Mouse (Mus musculus) embryonic facial prominence, embryonic 14.5 days (tissue): ENCODE measurements at regions not wholly inside any gene's neighbourhood (a gene's known extent, or its start where the extent isn't known, plus 50 kb on each side); places are given as distances from the start of the nearest gene placed in this dataset.

Experiments used
- ATAC-seq: fragments of 200-750 bp; cut with Nextera tagmentation; 2 replicates; pipeline ENCODE4 v1.8.0; 2017; ENCODE audit warnings: low read depth, moderate number of reproducible peaks, moderate TSS enrichment
- DNase-seq: peaks from one replicate; pipeline ENCODE4 v3.0.0-alpha.2; 2015; ENCODE audit warnings: low spot score
- H3K27ac ChIP-seq: fragments of 300-500 bp; sonication (generic); replicated peaks from 2 replicates; pipeline ENCODE4 v1.5.1; 2014; ENCODE audit warnings: low read depth, mild to moderate bottlenecking, low read length, moderate library complexity
- H3K27me3 ChIP-seq: fragments of 300-500 bp; sonication (generic); replicated peaks from 2 replicates; pipeline ENCODE4 v1.6.1; 2014; ENCODE audit warnings: low read length; ENCODE audit not compliant: control insufficient read depth, insufficient read depth
- H3K36me3 ChIP-seq: fragments of 300-500 bp; sonication (generic); 2 replicates; pipeline ENCODE4 v1.6.1; 2014; ENCODE audit warnings: low read length, mixed read lengths; ENCODE audit not compliant: control insufficient read depth, insufficient read depth
- H3K4me1 ChIP-seq: fragments of 300-500 bp; sonication (generic); 2 replicates; pipeline ENCODE4 v1.6.1; 2014; ENCODE audit warnings: antibody characterized with exemption, low read length; ENCODE audit not compliant: control insufficient read depth, insufficient read depth
- H3K4me2 ChIP-seq: fragments of 300-500 bp; sonication (generic); 2 replicates; pipeline ENCODE4 v1.6.1; 2014; ENCODE audit warnings: low read depth, mild to moderate bottlenecking, low read length, moderate library complexity, mixed read lengths
- H3K4me3 ChIP-seq: fragments of 300-500 bp; sonication (generic); 2 replicates; pipeline ENCODE4 v1.5.1; 2014; ENCODE audit warnings: low read depth, mild to moderate bottlenecking, low read length
- H3K9ac ChIP-seq: fragments of 300-500 bp; sonication (generic); 2 replicates; pipeline ENCODE4 v1.6.1; 2014; ENCODE audit warnings: low read depth, mild to moderate bottlenecking, low read length, moderate library complexity, mixed read lengths
- H3K9me3 ChIP-seq: fragments of 300-500 bp; sonication (generic); 2 replicates; pipeline ENCODE4 v1.6.1; 2016; ENCODE audit warnings: low read length; ENCODE audit not compliant: control insufficient read depth
- WGBS: fragments of 180-500 bp; shearing (Covaris S2); extraction: QIAGEN DNeasy Blood & Tissue Kit; methylation state at CpG from one replicate; pipeline ENCODE4 v1.1.7; 2014; 5-methylcytosine and 5-hydroxymethylcytosine counted together

DNA sequence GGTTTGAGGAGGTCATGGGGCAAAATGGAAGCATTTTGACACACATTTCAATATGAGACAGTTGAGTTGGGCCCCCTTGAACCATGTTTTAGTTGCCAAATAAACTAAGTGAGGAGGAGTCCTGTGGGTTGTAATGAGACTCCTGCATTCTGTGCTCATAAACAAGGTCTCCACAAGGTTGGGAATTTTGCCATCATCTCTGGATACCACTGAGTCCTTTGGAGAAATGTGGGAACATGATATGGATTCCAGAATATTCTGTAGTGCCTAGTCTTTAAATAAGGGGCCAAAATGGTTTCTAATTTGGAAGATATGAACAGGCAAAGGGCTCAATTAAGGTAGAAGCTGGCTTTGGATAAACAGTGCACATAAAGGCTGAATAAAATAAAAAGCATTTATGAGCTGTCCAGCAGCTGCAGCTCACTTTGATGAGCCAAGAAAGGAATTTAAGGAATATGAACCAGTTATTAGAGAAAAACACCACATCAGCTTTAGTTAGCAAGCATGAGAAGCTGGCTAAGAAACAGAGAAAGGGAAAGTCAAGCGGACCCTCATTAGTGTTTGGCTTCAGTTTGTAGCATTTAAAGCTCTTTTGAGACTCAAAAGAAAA is 161.3 kb upstream of the Sstr4 start:
- H3K9ac ChIP-seq = no peak overlapping the region
- peak; percentile 41; the same call in 1 of the 2 replicates for ATAC-seq
- 49% methylated on average over 1 of the region's 1 CpGs for WGBS
- H3K27ac ChIP-seq = no peak overlapping the region
- peak; percentile 78 for DNase-seq
- no peaks in the 10 kb centered on the region for H3K9me3 ChIP-seq
- H3K27me3 ChIP-seq = no peaks in the 10 kb centered on the region
- no peaks in the 10 kb centered on the region for H3K36me3 ChIP-seq
- no peak overlapping the region for H3K4me3 ChIP-seq
- no peak overlapping the region for H3K4me2 ChIP-seq
- H3K4me1 ChIP-seq = no peaks in the 10 kb centered on the region

DNA sequence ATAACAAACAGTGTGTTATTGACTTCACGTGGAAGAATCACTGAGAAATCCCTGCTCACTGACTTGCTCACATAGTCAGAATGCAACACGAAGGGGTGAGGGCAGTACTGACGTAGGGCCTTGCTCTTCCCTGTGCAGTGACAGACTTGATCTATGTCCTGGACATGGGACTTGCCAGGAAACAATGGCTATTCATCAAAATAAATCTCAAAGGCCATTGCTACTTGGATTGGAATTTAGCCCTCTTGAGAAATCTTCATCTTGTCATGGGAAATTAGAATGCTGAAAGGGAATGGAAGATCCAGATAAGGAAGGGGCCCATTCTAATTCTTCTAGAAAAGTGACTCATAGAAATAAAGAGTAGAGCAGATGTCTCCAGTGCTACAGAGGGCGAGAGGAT is 158.0 kb upstream of the Sstr4 start:
- no peak for ATAC-seq
- Histone ChIP-seq H3K4me1 (no peaks in the 10 kb centered on the region), H3K27ac (no peak overlapping the region), H3K36me3 (no peaks in the 10 kb centered on the region), H3K9me3 (no peaks in the 10 kb centered on the region), H3K4me2 (no peak overlapping the region), H3K27me3 (no peaks in the 10 kb centered on the region), H3K4me3 (no peak overlapping the region), H3K9ac (no peak overlapping the region)
- WGBS = 79% methylated on average over 4 of the region's 4 CpGs
- no peak for DNase-seq

- ATAC-seq = no peak
- no peak overlapping the region for H3K27ac ChIP-seq
- H3K4me1 ChIP-seq = no peaks in the 10 kb centered on the region
- H3K9ac ChIP-seq = no peak overlapping the region
- DNase-seq = peak; percentile 22
- H3K27me3 ChIP-seq = no peaks in the 10 kb centered on the region
- no peak overlapping the region for H3K4me3 ChIP-seq
- no peaks in the 10 kb centered on the region for H3K9me3 ChIP-seq
- WGBS = 15% methylated on average over 3 of the region's 3 CpGs
- no peaks in the 10 kb centered on the region for H3K36me3 ChIP-seq
- H3K4me2 ChIP-seq = no peak overlapping the region
Measured at GRCm38 (mm10) chr2:148239046-148239445, 156.1 kb upstream of the Sstr4 start.

- WGBS = 62% methylated on average over 4 of the region's 4 CpGs
- ATAC-seq (peak; percentile 47; the same call in 1 of the 2 replicates), DNase-seq (peak; percentile 51)
- no peaks in the 10 kb centered on the region for H3K4me1 ChIP-seq
- no peaks in the 10 kb centered on the region for H3K9me3 ChIP-seq
- no peaks in the 10 kb centered on the region for H3K36me3 ChIP-seq
- no peak overlapping the region for H3K9ac ChIP-seq
- no peak overlapping the region for H3K4me2 ChIP-seq
- no peak overlapping the region for H3K4me3 ChIP-seq
- H3K27ac ChIP-seq = no peak overlapping the region
- H3K27me3 ChIP-seq = no peaks in the 10 kb centered on the region
Measured at GRCm38 (mm10) chr2:148242242-148242641, 152.9 kb upstream of the Sstr4 start.

- H3K27me3 ChIP-seq = no peaks in the 10 kb centered on the region
- WGBS = 73% methylated on average over 2 of the region's 2 CpGs
- no peak overlapping the region for H3K9ac ChIP-seq
- no peaks in the 10 kb centered on the region for H3K36me3 ChIP-seq
- no peak overlapping the region for H3K27ac ChIP-seq
- no peak overlapping the region for H3K4me3 ChIP-seq
- H3K4me1 ChIP-seq = no peaks in the 10 kb centered on the region
- H3K9me3 ChIP-seq = no peaks in the 10 kb centered on the region
- DNase-seq = no peak
- no peak overlapping the region for H3K4me2 ChIP-seq
- no peak for ATAC-seq
Measured at GRCm38 (mm10) chr2:148245575-148245974, 149.6 kb upstream of the Sstr4 start.

- no peak overlapping the region for H3K27ac ChIP-seq
- no peaks in the 10 kb centered on the region for H3K9me3 ChIP-seq
- no peak overlapping the region for H3K4me2 ChIP-seq
- no peak overlapping the region for H3K4me3 ChIP-seq
- ATAC-seq (no peak), DNase-seq (no peak)
- no peak overlapping the region for H3K9ac ChIP-seq
- 88% methylated on average over 1 of the region's 1 CpGs for WGBS
- no peaks in the 10 kb centered on the region for H3K27me3 ChIP-seq
- no peaks in the 10 kb centered on the region for H3K36me3 ChIP-seq
- H3K4me1 ChIP-seq = no peaks in the 10 kb centered on the region
Measured at GRCm38 (mm10) chr2:148250902-148251301, 144.2 kb upstream of the Sstr4 start.

DNA sequence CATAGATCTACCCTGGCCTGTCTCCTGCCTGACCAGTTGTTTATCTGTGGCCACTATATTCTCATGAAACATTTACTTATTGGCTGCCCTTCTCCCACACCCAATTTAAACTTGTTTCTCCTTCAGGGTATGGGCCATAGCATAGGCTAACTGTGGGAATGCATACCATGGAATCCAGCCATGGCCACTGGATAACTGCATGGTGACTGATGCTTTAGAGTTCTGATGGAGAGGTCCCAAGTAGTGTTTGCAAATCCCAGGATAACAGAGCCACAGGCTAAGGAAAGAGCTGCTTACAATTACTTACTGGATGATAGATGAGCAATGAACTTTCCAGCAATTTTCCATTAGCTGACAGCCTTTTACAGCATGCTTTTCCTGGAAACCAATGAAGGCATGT is 139.5 kb upstream of the Sstr4 start:
- Histone ChIP-seq H3K36me3 (no peaks in the 10 kb centered on the region), H3K4me2 (no peak overlapping the region), H3K4me1 (no peaks in the 10 kb centered on the region), H3K9ac (no peak overlapping the region), H3K27ac (no peak overlapping the region), H3K27me3 (no peaks in the 10 kb centered on the region), H3K4me3 (no peak overlapping the region), H3K9me3 (no peaks in the 10 kb centered on the region)
- ATAC-seq (no peak), DNase-seq (no peak)

DNA sequence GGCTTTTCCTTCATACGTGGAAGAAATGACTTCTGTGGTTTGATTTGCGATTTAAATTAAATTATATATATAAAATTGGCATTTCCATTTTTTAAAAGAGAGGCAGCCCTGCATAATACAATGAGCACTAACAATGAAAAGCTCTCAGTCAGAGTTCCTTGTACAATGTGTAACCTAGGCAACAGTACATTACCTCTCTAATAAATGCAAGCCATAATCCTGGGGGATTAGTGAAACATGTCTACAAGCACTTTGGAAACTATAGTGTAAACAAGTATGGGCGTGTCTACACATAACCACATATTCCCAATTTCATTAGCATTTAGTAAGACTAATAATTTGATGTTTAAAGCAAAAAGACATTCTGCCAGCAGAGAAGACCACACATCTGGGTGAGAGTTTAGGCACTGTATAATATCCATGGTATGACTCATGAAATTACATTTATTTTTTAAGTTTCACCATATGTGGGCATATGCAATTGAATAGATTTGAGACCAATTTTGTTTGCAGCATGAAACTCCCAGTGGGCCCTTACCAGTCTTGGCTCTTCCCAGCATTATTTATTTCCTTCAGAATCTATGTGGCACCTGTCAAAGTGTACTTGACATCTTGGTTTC is 130.9 kb upstream of the Sstr4 start:
- H3K27me3 ChIP-seq = no peaks in the 10 kb centered on the region
- H3K4me2 ChIP-seq = no peak overlapping the region
- DNase-seq (peak; percentile 67), ATAC-seq (0 out of 2 replicates have a peak, but pooled peaks have one; percentile 12)
- no peak overlapping the region for H3K27ac ChIP-seq
- no peaks in the 10 kb centered on the region for H3K9me3 ChIP-seq
- 69% methylated on average over 3 of the region's 3 CpGs for WGBS
- no peak overlapping the region for H3K4me3 ChIP-seq
- H3K9ac ChIP-seq = no peak overlapping the region
- no peaks in the 10 kb centered on the region for H3K36me3 ChIP-seq
- no peaks in the 10 kb centered on the region for H3K4me1 ChIP-seq

DNA sequence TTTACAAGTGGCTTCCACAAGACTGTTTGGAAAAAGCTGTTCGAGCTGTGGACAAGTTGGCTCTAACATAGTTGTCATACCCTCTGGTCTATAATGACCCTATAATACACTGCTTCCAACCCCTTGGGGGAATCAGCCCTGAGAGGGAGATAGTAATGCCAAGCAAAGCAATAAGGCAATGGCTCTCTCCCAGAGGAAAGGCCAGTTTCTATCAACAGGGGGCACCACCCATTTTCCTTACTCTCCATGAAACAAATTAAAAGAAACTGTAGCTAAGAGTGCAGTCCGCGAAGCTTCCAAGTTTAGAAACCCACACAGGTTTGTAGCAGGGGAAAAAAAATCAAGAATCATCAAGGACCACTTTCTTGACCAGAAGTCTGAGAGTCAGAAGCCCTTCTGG is 115.9 kb upstream of the Sstr4 start:
- ATAC-seq (no peak), DNase-seq (no peak)
- H3K27ac ChIP-seq = no peak overlapping the region
- H3K4me3 ChIP-seq = no peak overlapping the region
- no peaks in the 10 kb centered on the region for H3K27me3 ChIP-seq
- 92% methylated on average over 3 of the region's 3 CpGs for WGBS
- H3K9ac ChIP-seq = no peak overlapping the region
- H3K4me2 ChIP-seq = no peak overlapping the region
- H3K9me3 ChIP-seq = no peaks in the 10 kb centered on the region
- H3K4me1 ChIP-seq = no peaks in the 10 kb centered on the region
- no peaks in the 10 kb centered on the region for H3K36me3 ChIP-seq
